Mouse (Mus musculus): ENCODE results near the gene Exoc6b. TPM values are rescaled to one million over a fixed set of nuclear protein-coding genes. Genes with fewer than 3 reads are reported as not detected.
A peak's percentile ranks its signal among the peaks of the same experiment; 100 is the strongest.
"Not testable (repeated sequence)": the region's sequence is repeated elsewhere in the genome, so short reads cannot be mapped to it uniquely, and the experiment has no call there.

Exoc6b gene
- total RNA-seq, 2 experiments from 2014 or later = 12.9 to 13.0 TPM

- DNase-seq = no peak
- intact Hi-C loops (cut with DNase I) = no loop called here
Measured at GRCm38 (mm10) chr6:84657091-84657490, 412.2 kb downstream of the Exoc6b start.

- intact Hi-C loops (cut with DNase I) = no loop called here
- DNase-seq = no peak
Measured at GRCm38 (mm10) chr6:84656680-84657079, 412.6 kb downstream of the Exoc6b start.

GRCm38 (mm10) chr6:84651902-84652301, 417.4 kb downstream of the Exoc6b start:
- intact Hi-C loops (cut with DNase I) = no loop called here
- no peak for DNase-seq

- DNase-seq = no peak
- intact Hi-C loops (cut with DNase I) = no loop called here
Measured at GRCm38 (mm10) chr6:84647197-84647596, 422.1 kb downstream of the Exoc6b start.

- intact Hi-C loops (cut with DNase I) = no loop called here
Measured at GRCm38 (mm10) chr6:84646696-84647095, 422.6 kb downstream of the Exoc6b start.

GRCm38 (mm10) chr6:84641062-84641431, 428.3 kb downstream of the Exoc6b start:
- intact Hi-C loops (cut with DNase I) = no loop called here

More at GRCm38 (mm10) chr6:84646696-84647095, 422.6 kb downstream of the Exoc6b start:
- DNase-seq = no peak

GRCm38 (mm10) chr6:84640324-84641061, 428.8 kb downstream of the Exoc6b start:
- DNase-seq = no peak
- intact Hi-C loops (cut with DNase I) = no loop called here

More at GRCm38 (mm10) chr6:84641062-84641431, 428.3 kb downstream of the Exoc6b start:
- no peak for DNase-seq

GRCm38 (mm10) chr6:84638206-84638605, 431.1 kb downstream of the Exoc6b start:
- intact Hi-C loops (cut with DNase I) = no loop called here
- DNase-seq = peak in 1 of 2 experiments; percentile 15

GRCm38 (mm10) chr6:84631588-84631987, 437.7 kb downstream of the Exoc6b start:
- no peak for DNase-seq
- intact Hi-C loops (cut with DNase I) = no loop called here

- DNase-seq = no peak
- intact Hi-C loops (cut with DNase I) = no loop called here
Measured at GRCm38 (mm10) chr6:84630276-84630675, 439.0 kb downstream of the Exoc6b start.

- DNase-seq = no peak
- intact Hi-C loops (cut with DNase I) = no loop called here
Measured at GRCm38 (mm10) chr6:84628831-84629230, 440.5 kb downstream of the Exoc6b start.

- no peak for DNase-seq
- intact Hi-C loops (cut with DNase I) = no loop called here
Measured at GRCm38 (mm10) chr6:84626398-84626797, 442.9 kb downstream of the Exoc6b start.

GRCm38 (mm10) chr6:84619166-84619565, 450.1 kb downstream of the Exoc6b start:
- no peak for DNase-seq
- intact Hi-C loops (cut with DNase I) = no loop called here

GRCm38 (mm10) chr6:84617051-84617450, 452.3 kb downstream of the Exoc6b start:
- DNase-seq = no peak
- intact Hi-C loops (cut with DNase I) = no loop called here

GRCm38 (mm10) chr6:84616586-84616985, 452.7 kb downstream of the Exoc6b start:
- intact Hi-C loops (cut with DNase I) = no loop called here

GRCm38 (mm10) chr6:84613561-84613960, 455.8 kb downstream of the Exoc6b start:
- intact Hi-C loops (cut with DNase I) = no loop called here

More at GRCm38 (mm10) chr6:84616586-84616985, 452.7 kb downstream of the Exoc6b start:
- no peak for DNase-seq

GRCm38 (mm10) chr6:84601136-84601889, 468.0 kb downstream of the Exoc6b start:
- no peak for DNase-seq
- intact Hi-C loops (cut with DNase I) = no loop called here

More at GRCm38 (mm10) chr6:84613561-84613960, 455.8 kb downstream of the Exoc6b start:
- DNase-seq = no peak

GRCm38 (mm10) chr6:84599296-84599695, 470.0 kb downstream of the Exoc6b start:
- DNase-seq = not testable (repeated sequence)
- intact Hi-C loops (cut with DNase I) = loop anchor here (10.0 kb wide), 1 partner anchor 416 kb away; no protein-coding TSS in a partner anchor

- intact Hi-C loops (cut with DNase I) = loop anchor here (10.0 kb wide), 1 partner anchor 416 kb away; no protein-coding TSS in a partner anchor
- no peak for DNase-seq
Measured at GRCm38 (mm10) chr6:84598725-84599124, 470.6 kb downstream of the Exoc6b start.

- no peak for DNase-seq
- intact Hi-C loops (cut with DNase I) = loop anchor here (5.0 to 10.0 kb wide), 3 partner anchors 167 to 420 kb away; no protein-coding TSS in a partner anchor
Measured at GRCm38 (mm10) chr6:84594626-84595025, 474.7 kb downstream of the Exoc6b start.

GRCm38 (mm10) chr6:84593693-84594092, 475.6 kb downstream of the Exoc6b start, which contains the start of gene Cyp26b1:
Gene Cyp26b1, minus strand, starts transcription at chr6:84593908.
- intact Hi-C loops (cut with DNase I) = loop anchor here (5.0 to 10.0 kb wide), 3 partner anchors 166 to 421 kb away; no protein-coding TSS in a partner anchor

More at GRCm38 (mm10) chr6:84593693-84594092, 475.6 kb downstream of the Exoc6b start, which contains the start of gene Cyp26b1:
- no peak for DNase-seq
